Mouse (Mus musculus): ENCODE results near the gene Cyp11a1. TPM values are rescaled to one million over a fixed set of nuclear protein-coding genes. Genes with fewer than 3 reads are reported as not detected.

Gene Cyp11a1
- polyA plus RNA-seq, 1 experiment from 2014 or later, result 0.12 TPM

DNA sequence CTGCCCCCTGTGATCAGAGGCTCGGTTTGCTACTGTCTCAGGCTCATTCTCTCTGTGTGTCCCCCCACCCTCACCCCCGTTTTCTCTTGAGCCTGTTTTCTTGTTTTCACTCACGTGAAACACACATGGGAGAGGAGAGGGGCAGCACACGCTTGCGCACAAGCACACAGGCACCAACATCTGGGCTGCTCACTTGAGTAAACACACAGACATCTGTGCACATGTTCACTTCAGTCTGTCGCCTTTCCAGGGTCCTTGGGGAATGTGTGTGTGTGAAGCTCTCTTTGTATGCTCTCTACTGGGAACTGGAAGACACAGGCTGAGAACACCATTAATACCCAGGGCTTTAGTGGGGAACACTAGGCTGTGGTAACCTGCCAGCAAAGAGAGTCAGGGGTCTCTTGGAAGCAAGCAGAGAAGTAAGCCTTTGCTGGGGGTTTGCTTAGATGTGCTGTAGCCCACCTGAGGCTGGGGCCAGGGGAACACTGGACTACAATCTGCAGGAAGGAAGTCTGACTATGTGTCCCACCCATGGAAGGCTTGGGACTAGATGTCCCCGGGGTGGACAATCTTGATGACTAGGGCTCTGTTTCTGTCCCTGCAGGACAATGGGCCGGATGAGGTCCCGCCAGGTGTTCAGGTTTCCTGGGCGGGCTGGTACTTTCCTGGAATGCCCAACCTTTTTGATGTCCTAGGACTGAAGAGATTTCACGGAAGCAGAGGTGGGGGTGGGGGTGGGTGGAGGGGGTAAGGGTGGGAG, 36.3 kb upstream of the Cyp11a1 start:
- Histone ChIP-seq H3K9ac (ENCODE audit: low read length) (no peak overlapping the region), H3K4me1 (ENCODE audit: control insufficient read depth, insufficient read depth, low read length) (peaks cover 20% of the 10 kb centered on the region), H3K4me3 (ENCODE audit: low read depth, low read length) (no peak overlapping the region), H3K27ac (replicated peaks; ENCODE audit: low read depth, low read length) (no peak overlapping the region), H3K36me3 (ENCODE audit: control insufficient read depth, insufficient read depth, low read length) (no peaks in the 10 kb centered on the region), H3K9me3 (ENCODE audit: control insufficient read depth, low read length) (no peaks in the 10 kb centered on the region), H3K4me2 (ENCODE audit: low read depth, severe bottlenecking) (no peak overlapping the region), H3K27me3 (ENCODE audit: control insufficient read depth, insufficient read depth, low read length) (no peaks in the 10 kb centered on the region)
- 81% methylated on average over 11 of the region's 11 CpGs for WGBS
- DNase-seq (ENCODE audit: low spot score) (no peak), ATAC-seq (ENCODE audit: insufficient number of reproducible peaks, low FRiP score, low TSS enrichment, low read depth) (no peak)

- Histone ChIP-seq H3K36me3 (ENCODE audit: control insufficient read depth, insufficient read depth, low read length) (no peaks in the 10 kb centered on the region), H3K4me2 (ENCODE audit: low read depth, severe bottlenecking) (no peak overlapping the region), H3K9me3 (ENCODE audit: control insufficient read depth, low read length) (no peaks in the 10 kb centered on the region), H3K4me3 (ENCODE audit: low read depth, low read length) (no peak overlapping the region), H3K27me3 (ENCODE audit: control insufficient read depth, insufficient read depth, low read length) (no peaks in the 10 kb centered on the region), H3K27ac (replicated peaks; ENCODE audit: low read depth, low read length) (no peak overlapping the region), H3K9ac (ENCODE audit: low read length) (no peak overlapping the region), H3K4me1 (ENCODE audit: control insufficient read depth, insufficient read depth, low read length) (peaks cover 20% of the 10 kb centered on the region)
- DNase-seq (ENCODE audit: low spot score) (no peak), ATAC-seq (ENCODE audit: insufficient number of reproducible peaks, low FRiP score, low TSS enrichment, low read depth) (no peak)
- 91% methylated on average over 5 of the region's 5 CpGs for WGBS
Observed at GRCm38 (mm10) chr9:57971413-57971812, 34.8 kb upstream of the Cyp11a1 start.

DNA sequence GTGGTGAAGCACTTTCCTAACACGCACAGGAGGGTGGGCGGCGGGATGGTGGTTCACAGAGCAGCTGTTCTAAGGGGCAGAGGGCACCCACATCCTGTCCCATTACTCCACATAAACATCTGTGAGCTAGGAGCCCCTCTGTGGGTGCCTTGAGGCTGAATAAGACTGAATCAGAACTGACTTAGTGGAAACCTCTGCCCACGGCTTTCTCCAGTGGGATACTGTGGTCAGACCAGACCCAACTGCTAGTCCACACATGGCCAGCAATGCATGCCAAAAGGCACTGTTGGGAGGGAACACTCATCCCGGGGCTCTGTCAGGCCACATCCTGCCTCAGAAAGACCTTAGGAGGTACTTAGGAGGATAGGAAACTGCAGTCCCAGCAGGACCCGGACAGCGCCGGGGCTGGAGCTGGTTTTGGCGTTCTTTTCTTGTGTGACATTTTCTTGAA, 34.0 kb upstream of the Cyp11a1 start:
- ATAC-seq (ENCODE audit: insufficient number of reproducible peaks, low FRiP score, low TSS enrichment, low read depth), result no peak
- WGBS, result 56% methylated on average over 9 of the region's 9 CpGs
- no peaks in the 10 kb centered on the region for H3K27me3 ChIP-seq (ENCODE audit: control insufficient read depth, insufficient read depth, low read length)
- H3K9me3 ChIP-seq (ENCODE audit: control insufficient read depth, low read length), result no peaks in the 10 kb centered on the region
- peak; percentile 29 for DNase-seq (ENCODE audit: low spot score)
- no peaks in the 10 kb centered on the region for H3K36me3 ChIP-seq (ENCODE audit: control insufficient read depth, insufficient read depth, low read length)
- peaks cover 20% of the 10 kb centered on the region for H3K4me1 ChIP-seq (ENCODE audit: control insufficient read depth, insufficient read depth, low read length)
- no peak overlapping the region for H3K4me3 ChIP-seq (ENCODE audit: low read depth, low read length)
- no peak overlapping the region for H3K4me2 ChIP-seq (ENCODE audit: low read depth, severe bottlenecking)
- H3K9ac ChIP-seq (ENCODE audit: low read length), result no peak overlapping the region; the same call in 1 of the 2 replicates
- H3K27ac ChIP-seq (replicated peaks; ENCODE audit: low read depth, low read length), result peak overlapping the region; percentile 63

- no peak overlapping the region for H3K4me3 ChIP-seq (ENCODE audit: low read depth, low read length)
- no peaks in the 10 kb centered on the region for H3K9me3 ChIP-seq (ENCODE audit: control insufficient read depth, low read length)
- no peaks in the 10 kb centered on the region for H3K36me3 ChIP-seq (ENCODE audit: control insufficient read depth, insufficient read depth, low read length)
- DNase-seq (ENCODE audit: low spot score) (peak; percentile 38), ATAC-seq (ENCODE audit: insufficient number of reproducible peaks, low FRiP score, low TSS enrichment, low read depth) (no peak)
- H3K9ac ChIP-seq (ENCODE audit: low read length), result no peak overlapping the region; the same call in 1 of the 2 replicates
- no peak overlapping the region for H3K4me2 ChIP-seq (ENCODE audit: low read depth, severe bottlenecking)
- H3K4me1 ChIP-seq (ENCODE audit: control insufficient read depth, insufficient read depth, low read length), result peaks cover 20% of the 10 kb centered on the region
- 44% methylated on average over 9 of the region's 9 CpGs for WGBS
- peak overlapping the region; percentile 63 for H3K27ac ChIP-seq (replicated peaks; ENCODE audit: low read depth, low read length)
- H3K27me3 ChIP-seq (ENCODE audit: control insufficient read depth, insufficient read depth, low read length), result no peaks in the 10 kb centered on the region
Observed at GRCm38 (mm10) chr9:57972776-57973439, 33.3 kb upstream of the Cyp11a1 start.

DNA sequence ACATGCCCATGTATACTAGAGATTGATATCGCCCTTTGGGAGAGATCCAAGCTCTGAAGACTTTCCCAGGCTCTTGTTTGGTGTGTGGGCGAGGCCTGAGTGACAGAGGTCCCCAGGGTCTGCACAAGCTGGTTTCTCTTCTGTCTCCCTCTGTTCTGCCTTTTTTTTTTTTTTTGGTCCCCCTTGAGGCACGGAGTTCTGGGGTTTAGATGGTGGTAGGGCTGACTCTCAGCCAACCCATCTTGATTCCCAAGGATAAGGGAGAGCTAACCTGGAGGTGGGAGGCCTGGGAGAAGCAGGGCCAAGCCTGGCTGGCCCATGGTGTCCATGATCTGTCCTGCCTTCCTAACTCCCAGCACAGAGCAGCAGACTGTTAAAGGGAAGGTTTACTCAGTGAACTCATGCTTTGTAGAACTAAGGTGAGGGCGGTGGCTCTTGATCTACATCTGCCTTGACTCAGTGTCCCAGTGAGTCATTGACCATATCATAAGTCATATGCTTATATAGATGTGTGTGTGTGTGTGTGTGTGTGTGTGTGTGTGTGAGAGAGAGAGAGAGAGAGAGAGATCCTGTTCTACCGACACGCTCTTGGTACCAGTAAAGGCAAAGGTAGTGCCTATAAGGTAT, 32.7 kb upstream of the Cyp11a1 start:
- Histone ChIP-seq H3K27me3 (ENCODE audit: control insufficient read depth, insufficient read depth, low read length) (no peaks in the 10 kb centered on the region), H3K9me3 (ENCODE audit: control insufficient read depth, low read length) (no peaks in the 10 kb centered on the region), H3K36me3 (ENCODE audit: control insufficient read depth, insufficient read depth, low read length) (no peaks in the 10 kb centered on the region), H3K4me2 (ENCODE audit: low read depth, severe bottlenecking) (no peak overlapping the region), H3K4me3 (ENCODE audit: low read depth, low read length) (no peak overlapping the region), H3K9ac (ENCODE audit: low read length) (no peak overlapping the region), H3K4me1 (ENCODE audit: control insufficient read depth, insufficient read depth, low read length) (peaks cover 20% of the 10 kb centered on the region), H3K27ac (replicated peaks; ENCODE audit: low read depth, low read length) (peak overlapping the region; percentile 63)
- DNase-seq (ENCODE audit: low spot score) (no peak), ATAC-seq (ENCODE audit: insufficient number of reproducible peaks, low FRiP score, low TSS enrichment, low read depth) (no peak)
- WGBS, result 87% methylated on average over 6 of the region's 6 CpGs

GRCm38 (mm10) chr9:57974221-57974620, 32.0 kb upstream of the Cyp11a1 start:
- ATAC-seq (ENCODE audit: insufficient number of reproducible peaks, low FRiP score, low TSS enrichment, low read depth), result no peak
- no peak overlapping the region for H3K9ac ChIP-seq (ENCODE audit: low read length)
- no peak overlapping the region for H3K27ac ChIP-seq (replicated peaks; ENCODE audit: low read depth, low read length)

GRCm38 (mm10) chr9:57975200-57975821, 30.9 kb upstream of the Cyp11a1 start:
- ATAC-seq (ENCODE audit: insufficient number of reproducible peaks, low FRiP score, low TSS enrichment, low read depth), result no peak
- H3K9me3 ChIP-seq (ENCODE audit: control insufficient read depth, low read length), result no peaks in the 10 kb centered on the region
- DNase-seq (ENCODE audit: low spot score), result no peak
- no peaks in the 10 kb centered on the region for H3K27me3 ChIP-seq (ENCODE audit: control insufficient read depth, insufficient read depth, low read length)
- H3K27ac ChIP-seq (replicated peaks; ENCODE audit: low read depth, low read length), result no peak overlapping the region
- H3K4me3 ChIP-seq (ENCODE audit: low read depth, low read length), result no peak overlapping the region
- H3K4me2 ChIP-seq (ENCODE audit: low read depth, severe bottlenecking), result no peak overlapping the region
- no peak overlapping the region for H3K9ac ChIP-seq (ENCODE audit: low read length)
- peaks cover 20% of the 10 kb centered on the region for H3K4me1 ChIP-seq (ENCODE audit: control insufficient read depth, insufficient read depth, low read length)
- 72% methylated on average over 5 of the region's 5 CpGs for WGBS
- H3K36me3 ChIP-seq (ENCODE audit: control insufficient read depth, insufficient read depth, low read length), result no peaks in the 10 kb centered on the region

More at GRCm38 (mm10) chr9:57974221-57974620, 32.0 kb upstream of the Cyp11a1 start:
- Histone ChIP-seq H3K36me3 (ENCODE audit: control insufficient read depth, insufficient read depth, low read length) (no peaks in the 10 kb centered on the region), H3K9me3 (ENCODE audit: control insufficient read depth, low read length) (no peaks in the 10 kb centered on the region), H3K4me2 (ENCODE audit: low read depth, severe bottlenecking) (no peak overlapping the region), H3K27me3 (ENCODE audit: control insufficient read depth, insufficient read depth, low read length) (no peaks in the 10 kb centered on the region), H3K4me1 (ENCODE audit: control insufficient read depth, insufficient read depth, low read length) (peaks cover 20% of the 10 kb centered on the region), H3K4me3 (ENCODE audit: low read depth, low read length) (no peak overlapping the region)
- DNase-seq (ENCODE audit: low spot score), result no peak
- 39% methylated on average over 5 of the region's 5 CpGs for WGBS

DNA sequence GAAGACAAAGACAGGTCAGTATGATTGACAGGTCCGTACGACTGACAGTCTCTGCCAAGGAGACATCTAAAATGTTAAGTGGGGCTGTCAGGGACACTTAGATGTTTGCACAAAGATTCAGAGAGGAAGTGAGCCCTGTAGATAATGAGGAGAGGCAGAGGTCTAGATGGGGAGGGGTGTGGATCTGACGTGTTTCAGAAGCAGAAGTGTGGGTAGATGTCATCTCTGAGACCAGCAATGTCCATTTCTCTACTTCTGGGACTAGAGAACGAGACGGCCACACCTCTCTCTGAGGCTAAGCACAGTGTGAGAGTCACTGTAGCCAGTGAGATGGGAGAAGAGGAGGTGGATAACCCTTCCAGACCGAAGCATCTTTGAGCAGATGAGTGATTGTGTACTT, 28.2 kb upstream of the Cyp11a1 start:
- Histone ChIP-seq H3K36me3 (ENCODE audit: control insufficient read depth, insufficient read depth, low read length) (no peaks in the 10 kb centered on the region), H3K4me2 (ENCODE audit: low read depth, severe bottlenecking) (no peak overlapping the region), H3K4me1 (ENCODE audit: control insufficient read depth, insufficient read depth, low read length) (peaks cover 9% of the 10 kb centered on the region; the same call in 1 of the 2 replicates), H3K9ac (ENCODE audit: low read length) (no peak overlapping the region), H3K9me3 (ENCODE audit: control insufficient read depth, low read length) (no peaks in the 10 kb centered on the region), H3K27me3 (ENCODE audit: control insufficient read depth, insufficient read depth, low read length) (no peaks in the 10 kb centered on the region), H3K4me3 (ENCODE audit: low read depth, low read length) (no peak overlapping the region), H3K27ac (replicated peaks; ENCODE audit: low read depth, low read length) (no peak overlapping the region)
- no peak for ATAC-seq (ENCODE audit: insufficient number of reproducible peaks, low FRiP score, low TSS enrichment, low read depth)
- no peak for DNase-seq (ENCODE audit: low spot score)
- WGBS, result 83% methylated on average over 6 of the region's 6 CpGs
